Mouse (Mus musculus): Measurements from ENCODE around the gene Rpl26.
A peak's percentile ranks its signal among the peaks of the same experiment; 100 is the strongest.

Gene Rpl26

GRCm38 (mm10) chr11:68901351-68902046, at the start of gene Rpl26:
Gene Rpl26, plus strand, starts transcription at chr11:68901583.
- peak; percentile 99 for DNase-seq

- DNase-seq, result peak; percentile 81
Measured at GRCm38 (mm10) chr11:68851644-68852485, 49.5 kb upstream of the Rpl26 start.

GRCm38 (mm10) chr11:68852486-68852901, 48.9 kb upstream of the Rpl26 start:
- peak; percentile 68 for DNase-seq

GRCm38 (mm10) chr11:68852932-68853409, 48.4 kb upstream of the Rpl26 start:
- peak; percentile 99 for DNase-seq

- DNase-seq, result peak; percentile 86
Measured at GRCm38 (mm10) chr11:68853611-68854401, 47.6 kb upstream of the Rpl26 start.

- DNase-seq, result peak; percentile 76
Measured at GRCm38 (mm10) chr11:68854621-68855020, 46.8 kb upstream of the Rpl26 start.

GRCm38 (mm10) chr11:68857329-68857728, 44.1 kb upstream of the Rpl26 start:
- DNase-seq, result peak; percentile 65

GRCm38 (mm10) chr11:68859943-68860593, 41.3 kb upstream of the Rpl26 start:
- no peak for DNase-seq

GRCm38 (mm10) chr11:68862260-68862659, 39.1 kb upstream of the Rpl26 start:
- no peak for DNase-seq

GRCm38 (mm10) chr11:68863631-68864091, 37.7 kb upstream of the Rpl26 start:
- no peak for DNase-seq

- peak; percentile 99 for DNase-seq
Measured at GRCm38 (mm10) chr11:68864544-68865189, 36.7 kb upstream of the Rpl26 start.

GRCm38 (mm10) chr11:68871277-68871676, 30.1 kb upstream of the Rpl26 start:
- DNase-seq, result no peak

GRCm38 (mm10) chr11:68871748-68872147, 29.6 kb upstream of the Rpl26 start, which contains the start of gene Ndel1:
Gene Ndel1, minus strand, starts transcription at chr11:68871858.
- peak; percentile 69 for DNase-seq

GRCm38 (mm10) chr11:68874841-68875240, 26.5 kb upstream of the Rpl26 start:
- DNase-seq, result peak; percentile 73

- no peak for DNase-seq
Measured at GRCm38 (mm10) chr11:68878811-68879210, 22.6 kb upstream of the Rpl26 start.

- no peak for DNase-seq
Measured at GRCm38 (mm10) chr11:68882107-68882506, 19.3 kb upstream of the Rpl26 start.

- no peak for DNase-seq
Measured at GRCm38 (mm10) chr11:68883843-68884242, 17.5 kb upstream of the Rpl26 start.

- DNase-seq, result no peak
Measured at GRCm38 (mm10) chr11:68884368-68884767, 17.0 kb upstream of the Rpl26 start.

- DNase-seq, result no peak
Measured at GRCm38 (mm10) chr11:68886091-68886490, 15.3 kb upstream of the Rpl26 start.

- DNase-seq, result no peak
Measured at GRCm38 (mm10) chr11:68888253-68888652, 13.1 kb upstream of the Rpl26 start, which contains the start of gene Rnf222. Gene Rnf222, plus strand, starts transcription at chr11:68888553.

GRCm38 (mm10) chr11:68888653-68889052, 12.7 kb upstream of the Rpl26 start:
- no peak for DNase-seq

GRCm38 (mm10) chr11:68890625-68891024, 10.8 kb upstream of the Rpl26 start:
- no peak for DNase-seq
